Mouse (Mus musculus): ENCODE data around the gene Tmem131l. TPM values are rescaled to one million over a fixed set of nuclear protein-coding genes. Genes with fewer than 3 reads are reported as not detected.

Gene Tmem131l
- total and polyA plus RNA-seq, 3 experiments = 9.6 to 39.6 TPM; not detected in 1

DNA sequence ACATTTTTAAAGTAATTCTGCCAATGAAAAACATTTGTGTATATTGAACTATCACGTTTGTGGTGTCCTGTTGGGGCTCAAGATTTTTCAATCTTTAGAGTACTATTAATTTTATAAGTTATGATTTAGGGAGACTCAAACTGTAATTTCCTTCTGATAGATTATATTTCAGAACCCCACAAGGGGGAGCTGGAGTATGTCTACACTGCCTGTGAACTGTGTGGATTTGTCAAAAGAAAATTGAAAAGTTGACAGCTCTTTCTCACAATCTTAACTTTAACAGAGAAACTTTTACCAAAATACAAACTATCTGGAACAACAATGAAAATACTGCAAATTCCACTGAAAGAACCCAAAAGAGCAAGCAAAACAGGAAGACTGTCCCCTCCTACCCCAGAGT is 93.1 kb downstream of the Tmem131l start (continued):
- peak; percentile 71 for TF ChIP-seq RAD21 (IDR thresholded peaks at IDR 0.05; ENCODE audit: low read depth, low read length)
- no peak for TF ChIP-seq ETS1 (IDR thresholded peaks at IDR 0.05; ENCODE audit: low read depth, low read length)
- TF ChIP-seq ZNF384 (IDR thresholded peaks at IDR 0.05; ENCODE audit: low read depth, low read length) = no peak
- no peak for TF ChIP-seq POLR2AphosphoS2 (IDR thresholded peaks at IDR 0.05; ENCODE audit: low read length)
- no peak for TF ChIP-seq BHLHE40 (IDR thresholded peaks at IDR 0.05; ENCODE audit: borderline replicate concordance, low read depth, low read length)
- TF ChIP-seq MAZ (IDR thresholded peaks at IDR 0.05; ENCODE audit: low read depth, low read length) = no peak
- TF ChIP-seq MYB (IDR thresholded peaks at IDR 0.05; ENCODE audit: low read depth, low read length) = no peak
- no peak for TF ChIP-seq POLR2AphosphoS5 (IDR thresholded peaks at IDR 0.05; ENCODE audit: borderline replicate concordance, low read depth, low read length)
- TF ChIP-seq SMC3 (IDR thresholded peaks at IDR 0.05; ENCODE audit: low read depth, low read length) = peak; percentile 74
- no peak for TF ChIP-seq EP300 (IDR thresholded peaks at IDR 0.05; ENCODE audit: low read depth in 1 of 2, low read length in 2 of 2)
- TF ChIP-seq JUND (IDR thresholded peaks at IDR 0.05; ENCODE audit: low read depth, low read length) = 0 out of 2 replicates have a peak, but pooled peaks have one; percentile 13

DNA sequence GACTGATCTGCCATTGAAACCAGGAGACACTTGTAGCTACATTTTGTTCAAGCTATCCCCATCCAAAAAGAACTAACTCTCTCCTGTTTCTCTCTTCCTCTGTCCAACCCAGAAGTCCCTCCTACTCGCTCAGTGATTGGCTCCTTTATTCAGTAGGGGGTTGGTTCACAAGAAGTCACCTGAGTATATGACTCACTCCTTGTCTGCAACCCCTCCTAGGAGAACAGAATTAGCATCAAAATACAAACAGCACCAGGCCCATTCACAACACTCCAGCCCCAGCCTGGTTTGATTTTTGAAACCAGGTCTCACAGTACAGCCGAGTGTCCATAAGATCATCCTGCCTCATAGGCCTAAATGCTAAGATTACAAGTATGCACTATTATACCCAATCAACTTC is 96.3 kb downstream of the Tmem131l start:
- Histone ChIP-seq H3K27me3 (ENCODE audit: control insufficient read depth in 1 of 2, insufficient read depth in 2 of 2, low read length in 2 of 2) (no peaks in the 10 kb centered on the region), H3K27ac (ENCODE audit: control insufficient read depth, low read depth, low read length) (no peak overlapping the region), H3K79me2 (ENCODE audit: control insufficient read depth, insufficient read depth, low read length, poor library complexity) (no peaks in the 10 kb centered on the region), H3K9ac (ENCODE audit: control insufficient read depth, low read depth, low read length, poor library complexity, severe bottlenecking) (no peak overlapping the region), H3K4me1 (ENCODE audit: control insufficient read depth in 1 of 2, insufficient read depth in 2 of 2, low read length in 2 of 2) (no peaks in the 10 kb centered on the region), H3K4me3 (ENCODE audit: control insufficient read depth in 1 of 2, insufficient read depth in 1 of 2, low read depth in 2 of 2, low read length in 2 of 2) (no peak overlapping the region), H3K9me3 (replicated peaks; ENCODE audit: insufficient read depth, low read length) (no peaks in the 10 kb centered on the region), H3K36me3 (ENCODE audit: control insufficient read depth in 1 of 2, insufficient read depth in 2 of 2, low read length in 2 of 2) (peaks cover 0 to 4% of the 10 kb centered on the region in 2 experiments; a peak in 2 of 4 replicates)
- TF ChIP-seq POLR2A (IDR thresholded peaks at IDR 0.05; ENCODE audit: control insufficient read depth in 1 of 2, insufficient read depth in 1 of 2, low read depth in 1 of 2, low read length in 2 of 2, poor library complexity in 1 of 2) = no peak
- TF ChIP-seq UBTF (IDR thresholded peaks at IDR 0.05; ENCODE audit: borderline replicate concordance, insufficient read depth, low read depth, low read length) = no peak
- no peak for TF ChIP-seq RCOR1 (IDR thresholded peaks at IDR 0.05; ENCODE audit: low read depth, low read length)
- no peak for TF ChIP-seq ETS1 (IDR thresholded peaks at IDR 0.05; ENCODE audit: low read depth, low read length)
- TF ChIP-seq MXI1 (IDR thresholded peaks at IDR 0.05; ENCODE audit: low read depth, low read length) = no peak
- no peak for TF ChIP-seq KAT2A (conservative IDR thresholded peaks at IDR 0.05; ENCODE audit: low read depth, low read length)
- TF ChIP-seq EP300 (IDR thresholded peaks at IDR 0.05; ENCODE audit: low read depth in 1 of 2, low read length in 2 of 2) = no peak
- DNase-seq (ENCODE audit: low read depth, low spot score) = peak; percentile 29

DNA sequence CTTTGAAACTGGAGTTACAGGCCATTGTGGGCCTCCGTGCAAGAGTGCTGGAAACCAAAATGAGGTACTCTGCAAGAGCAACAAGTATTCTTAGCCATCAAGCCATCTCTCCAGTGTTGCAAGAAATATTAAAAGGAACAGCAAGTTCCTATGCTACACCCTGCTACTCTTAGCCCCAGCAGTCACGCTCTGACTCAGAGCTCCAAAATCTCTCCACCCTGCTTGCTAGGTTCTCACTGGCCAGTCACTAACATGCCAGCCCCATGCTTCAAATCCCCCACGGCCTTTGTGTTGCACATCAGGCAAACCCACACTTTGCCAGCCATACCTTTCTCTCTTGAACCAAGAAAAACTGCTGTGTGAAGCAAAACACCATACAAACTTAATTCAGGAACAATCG is 96.8 kb downstream of the Tmem131l start:
- Histone ChIP-seq H3K79me2 (ENCODE audit: control insufficient read depth, insufficient read depth, low read length, poor library complexity) (no peaks in the 10 kb centered on the region), H3K27ac (ENCODE audit: control insufficient read depth, low read depth, low read length) (no peak overlapping the region), H3K9me3 (replicated peaks; ENCODE audit: insufficient read depth, low read length) (no peaks in the 10 kb centered on the region), H3K27me3 (ENCODE audit: control insufficient read depth in 1 of 2, insufficient read depth in 2 of 2, low read length in 2 of 2) (no peaks in the 10 kb centered on the region), H3K4me3 (ENCODE audit: control insufficient read depth in 1 of 2, insufficient read depth in 1 of 2, low read depth in 2 of 2, low read length in 2 of 2) (no peak overlapping the region), H3K4me1 (ENCODE audit: control insufficient read depth in 1 of 2, insufficient read depth in 2 of 2, low read length in 2 of 2) (no peaks in the 10 kb centered on the region), H3K36me3 (ENCODE audit: control insufficient read depth in 1 of 2, insufficient read depth in 2 of 2, low read length in 2 of 2) (peaks cover 0 to 5% of the 10 kb centered on the region in 2 experiments; a peak in 2 of 4 replicates), H3K9ac (ENCODE audit: control insufficient read depth, low read depth, low read length, poor library complexity, severe bottlenecking) (no peak overlapping the region)
- no peak for DNase-seq (ENCODE audit: low read depth, low spot score)
- TF ChIP-seq MAX (IDR thresholded peaks at IDR 0.05; ENCODE audit: low read length) = no peak
- TF ChIP-seq EP300 (IDR thresholded peaks at IDR 0.05; ENCODE audit: low read depth in 1 of 2, low read length in 2 of 2) = no peak

Measured in MEL (cell line).